Mouse (Mus musculus) regulatory T cell (primary cell): ENCODE results near the gene Bglap2.
"Not testable (repeated sequence)": the region's sequence is repeated elsewhere in the genome, so short reads cannot be mapped to it uniquely, and the experiment has no call there.

Experiments
- in situ Hi-C: fragments of 300-600 bp; cut with MboI, MseI; formaldehyde crosslinking; loops from one replicate; pipeline ENCODE4 v1.15.1; 2025; ENCODE audit warnings: high pct_unique_total_duplicates

Gene Bglap2

GRCm38 (mm10) chr3:88378599-88378998, at the start of gene Bglap2:
TSS of gene Bglap2 (minus strand) at chr3:88378699.
- in situ Hi-C loops: not testable (repeated sequence)

- in situ Hi-C loops: no loop called here
These were observed 48.9 kb upstream of the Bglap2 start for GRCm38 (mm10) chr3:88427342-88427905.

GRCm38 (mm10) chr3:88425708-88426420, 47.4 kb upstream of the Bglap2 start:
- in situ Hi-C loops: no loop called here

GRCm38 (mm10) chr3:88425330-88425689, 46.8 kb upstream of the Bglap2 start:
- in situ Hi-C loops: no loop called here

- in situ Hi-C loops: no loop called here
These were observed 46.3 kb upstream of the Bglap2 start, which contains the start of gene Slc25a44 for GRCm38 (mm10) chr3:88424605-88425329. TSS of gene Slc25a44 (minus strand) at chr3:88425139.

GRCm38 (mm10) chr3:88422020-88422720, 43.7 kb upstream of the Bglap2 start:
- in situ Hi-C loops: no loop called here

- in situ Hi-C loops: no loop called here
These were observed 42.3 kb upstream of the Bglap2 start for GRCm38 (mm10) chr3:88420771-88421170.

GRCm38 (mm10) chr3:88418016-88418415, 39.5 kb upstream of the Bglap2 start:
- in situ Hi-C loops: no loop called here

GRCm38 (mm10) chr3:88415668-88416067, 37.2 kb upstream of the Bglap2 start:
- in situ Hi-C loops: no loop called here

- in situ Hi-C loops: loop anchor here (5.0 kb wide), 1 partner anchor 110 kb away; no protein-coding TSS in a partner anchor
These were observed 34.1 kb upstream of the Bglap2 start for GRCm38 (mm10) chr3:88412636-88413035.

- in situ Hi-C loops: loop anchor here (5.0 kb wide), 1 partner anchor 111 kb away; no protein-coding TSS in a partner anchor
These were observed 33.2 kb upstream of the Bglap2 start for GRCm38 (mm10) chr3:88411681-88412080.

GRCm38 (mm10) chr3:88410645-88411031, 32.1 kb upstream of the Bglap2 start:
- in situ Hi-C loops: loop anchor here (5.0 kb wide), 1 partner anchor 112 kb away; no protein-coding TSS in a partner anchor

GRCm38 (mm10) chr3:88409741-88410644, 31.5 kb upstream of the Bglap2 start, which contains the start of gene Pmf1:
TSS of gene Pmf1 (minus strand) at chr3:88410331.
- in situ Hi-C loops: loop anchor here (5.0 kb wide), 2 partner anchors 62 to 112 kb away; no protein-coding TSS in a partner anchor

GRCm38 (mm10) chr3:88408953-88409352, 30.5 kb upstream of the Bglap2 start:
- in situ Hi-C loops: loop anchor here (5.0 kb wide), 1 partner anchor 63 kb away; no protein-coding TSS in a partner anchor

- in situ Hi-C loops: loop anchor here (5.0 kb wide), 1 partner anchor 65 kb away; no protein-coding TSS in a partner anchor
These were observed 29.0 kb upstream of the Bglap2 start for GRCm38 (mm10) chr3:88407529-88407928.

GRCm38 (mm10) chr3:88407090-88407489, 28.6 kb upstream of the Bglap2 start:
- in situ Hi-C loops: loop anchor here (5.0 kb wide), 1 partner anchor 65 kb away; no protein-coding TSS in a partner anchor

- in situ Hi-C loops: no loop called here
These were observed 25.2 kb upstream of the Bglap2 start for GRCm38 (mm10) chr3:88403522-88404230.

GRCm38 (mm10) chr3:88398666-88399065, 20.2 kb upstream of the Bglap2 start:
- in situ Hi-C loops: no loop called here

GRCm38 (mm10) chr3:88395742-88396141, 17.2 kb upstream of the Bglap2 start:
- in situ Hi-C loops: no loop called here

GRCm38 (mm10) chr3:88395288-88395687, 16.8 kb upstream of the Bglap2 start:
- in situ Hi-C loops: no loop called here
